Mouse (Mus musculus): Measurements from ENCODE around the gene Gm43517. TPM values are rescaled to one million over a fixed set of nuclear protein-coding genes. Genes with fewer than 3 reads are reported as not detected.

Gm43517 gene
- polyA plus RNA-seq, 1 experiment from 2014 or later = 0.05 TPM

DNA sequence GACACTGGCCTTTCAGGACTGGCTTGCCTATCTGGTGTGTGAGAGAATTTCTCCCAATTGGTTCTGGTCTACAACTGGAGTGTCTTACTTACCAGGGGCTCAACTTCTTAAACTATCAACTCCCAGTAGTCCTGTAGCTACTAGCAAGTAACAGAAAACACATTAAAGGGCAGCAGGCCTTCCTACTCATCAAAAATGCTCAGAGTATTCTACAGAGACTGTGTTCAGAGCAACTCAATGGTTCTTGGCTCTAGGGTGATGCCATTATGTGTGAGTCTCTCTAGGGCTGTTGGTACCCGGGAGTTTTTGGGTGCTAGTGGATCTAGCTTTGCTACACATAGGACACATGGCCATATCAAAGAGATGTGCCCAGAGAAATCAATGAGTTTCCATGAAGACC, 6.1 kb upstream of the Gm43517 start:
- H3K36me3 ChIP-seq = no peaks in the 10 kb centered on the region
- no peaks in the 10 kb centered on the region for H3K9me3 ChIP-seq
- no peak for ATAC-seq (ENCODE audit: insufficient number of reproducible peaks, insufficient read depth, low FRiP score, low TSS enrichment)
- no peak overlapping the region for H3K4me2 ChIP-seq (replicated peaks)
- no peak overlapping the region for H3K9ac ChIP-seq
- H3K4me3 ChIP-seq = no peak overlapping the region
- peaks cover 82% of the 10 kb centered on the region for H3K27me3 ChIP-seq
- no peak overlapping the region for H3K27ac ChIP-seq
- H3K4me1 ChIP-seq = peaks cover 7% of the 10 kb centered on the region; the same call in 1 of the 2 replicates
- 3% methylated on average over 1 of the region's 1 CpGs for WGBS

DNA sequence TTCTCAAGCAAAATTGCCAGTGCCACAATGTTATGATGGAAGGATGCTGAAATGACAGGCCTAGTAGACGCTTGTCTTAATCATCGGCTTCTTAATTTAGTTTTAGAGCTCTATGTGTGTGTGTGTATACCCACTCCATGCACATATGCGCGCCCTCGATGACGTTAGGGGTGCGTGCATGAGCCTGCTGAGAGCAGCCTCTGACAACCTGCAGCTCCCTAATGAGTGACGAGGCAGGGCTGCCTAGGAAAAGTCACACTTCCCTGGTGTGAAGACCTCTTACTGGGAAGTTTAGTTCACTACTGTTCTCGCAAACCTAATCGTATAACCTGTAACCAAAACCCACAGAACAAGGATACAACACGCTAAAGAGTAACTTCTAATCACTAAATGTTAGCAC, 5.5 kb upstream of the Gm43517 start:
- H3K27ac ChIP-seq = no peak overlapping the region
- H3K27me3 ChIP-seq = peaks cover 81% of the 10 kb centered on the region
- H3K36me3 ChIP-seq = no peaks in the 10 kb centered on the region
- no peaks in the 10 kb centered on the region for H3K9me3 ChIP-seq
- H3K4me2 ChIP-seq (replicated peaks) = no peak overlapping the region
- H3K4me1 ChIP-seq = peaks cover 7% of the 10 kb centered on the region; the same call in 1 of the 2 replicates
- no peak for ATAC-seq (ENCODE audit: insufficient number of reproducible peaks, insufficient read depth, low FRiP score, low TSS enrichment)
- H3K9ac ChIP-seq = no peak overlapping the region
- no peak overlapping the region for H3K4me3 ChIP-seq
- 2% methylated on average over 11 of the region's 11 CpGs for WGBS

DNA sequence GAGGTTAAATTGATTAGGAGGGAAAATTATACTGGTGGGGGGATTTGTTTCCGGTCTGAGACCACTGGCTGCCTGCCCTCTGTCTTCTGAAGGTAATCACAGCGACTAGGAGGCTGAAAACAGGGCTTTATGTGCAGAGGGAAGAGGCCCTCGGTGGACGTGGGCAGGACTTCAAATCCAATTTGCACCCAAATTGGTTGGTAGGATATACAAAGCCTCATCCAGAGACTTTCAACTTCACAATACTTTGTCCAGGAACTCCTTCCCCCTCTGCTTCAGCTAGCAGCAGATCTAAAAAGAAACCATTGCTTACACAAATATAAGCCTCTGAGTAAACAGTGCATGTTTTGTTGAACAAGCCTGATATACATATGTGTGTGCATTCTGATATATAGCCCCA, 4.5 kb upstream of the Gm43517 start:
- Histone ChIP-seq H3K27ac (no peak overlapping the region), H3K4me2 (replicated peaks) (no peak overlapping the region), H3K9ac (no peak overlapping the region), H3K27me3 (peaks cover 87% of the 10 kb centered on the region), H3K9me3 (no peaks in the 10 kb centered on the region), H3K36me3 (no peaks in the 10 kb centered on the region), H3K4me1 (peaks cover 7% of the 10 kb centered on the region; the same call in 1 of the 2 replicates), H3K4me3 (no peak overlapping the region)
- no peak for ATAC-seq (ENCODE audit: insufficient number of reproducible peaks, insufficient read depth, low FRiP score, low TSS enrichment)
- 0% methylated on average over 4 of the region's 4 CpGs for WGBS

DNA sequence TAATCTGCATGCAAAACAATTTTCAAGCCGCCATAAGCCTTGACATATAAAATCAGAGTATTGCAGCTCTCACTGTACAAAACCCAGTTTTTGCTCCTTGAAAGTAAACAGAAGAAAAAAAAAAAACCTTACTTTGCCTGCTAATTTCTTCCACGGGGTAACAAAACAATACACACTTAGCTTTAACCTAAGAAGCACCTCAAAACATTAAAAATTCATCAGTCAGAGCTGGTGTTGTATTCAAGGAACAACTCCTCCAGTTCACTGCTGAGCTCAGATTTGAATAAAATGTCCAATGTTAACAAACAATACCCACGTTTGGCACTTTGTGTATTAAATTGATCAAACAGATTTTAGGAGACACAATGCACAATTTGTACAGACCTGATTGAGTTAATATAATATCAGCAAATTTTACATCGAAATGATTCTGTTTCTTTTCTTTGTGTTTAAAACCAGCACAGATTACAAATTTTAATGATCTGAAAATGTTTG, 3.9 kb upstream of the Gm43517 start:
- peaks cover 87% of the 10 kb centered on the region for H3K27me3 ChIP-seq
- H3K9me3 ChIP-seq = no peaks in the 10 kb centered on the region
- H3K4me2 ChIP-seq (replicated peaks) = no peak overlapping the region
- H3K4me3 ChIP-seq = no peak overlapping the region
- 2% methylated on average over 4 of the region's 4 CpGs for WGBS
- no peaks in the 10 kb centered on the region for H3K36me3 ChIP-seq
- H3K27ac ChIP-seq = no peak overlapping the region
- no peak overlapping the region for H3K9ac ChIP-seq
- peaks cover 7% of the 10 kb centered on the region; the same call in 1 of the 2 replicates for H3K4me1 ChIP-seq
- no peak for ATAC-seq (ENCODE audit: insufficient number of reproducible peaks, insufficient read depth, low FRiP score, low TSS enrichment)

DNA sequence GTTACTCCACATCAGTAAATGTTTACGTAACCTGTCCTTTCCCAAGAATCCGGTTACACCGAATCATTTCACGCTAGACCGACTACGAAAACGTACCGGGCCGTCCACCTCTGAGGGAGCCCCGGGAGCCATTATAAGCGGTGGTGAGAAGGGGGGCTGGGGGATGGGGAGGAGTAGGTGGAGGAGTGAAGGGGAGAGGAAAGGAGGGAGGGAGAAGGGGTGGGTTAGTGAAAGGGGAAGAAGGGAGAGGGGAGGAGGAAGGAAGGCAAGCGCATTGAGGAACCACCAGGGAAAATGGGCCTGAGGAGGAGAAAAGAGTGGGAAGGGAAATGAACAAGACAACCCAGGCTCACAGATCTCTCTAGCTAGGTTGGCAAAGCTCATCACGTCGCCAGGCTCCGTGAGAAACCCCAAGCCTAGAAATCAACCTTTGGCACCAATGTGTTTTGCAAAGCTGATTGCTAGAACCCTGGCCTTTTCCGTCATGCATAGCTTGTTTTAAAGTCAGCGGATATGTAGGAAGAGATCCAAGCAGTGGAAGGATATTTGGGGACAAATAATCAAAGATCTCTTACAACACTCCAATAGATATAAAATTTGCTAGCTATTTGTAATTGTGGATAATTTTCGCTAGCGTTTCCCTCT, 3.1 kb upstream of the Gm43517 start:
- no peaks in the 10 kb centered on the region for H3K36me3 ChIP-seq
- no peaks in the 10 kb centered on the region for H3K9me3 ChIP-seq
- H3K4me3 ChIP-seq = no peak overlapping the region
- peaks cover 81% of the 10 kb centered on the region for H3K27me3 ChIP-seq
- no peak overlapping the region for H3K27ac ChIP-seq
- H3K4me2 ChIP-seq (replicated peaks) = no peak overlapping the region
- ATAC-seq (ENCODE audit: insufficient number of reproducible peaks, insufficient read depth, low FRiP score, low TSS enrichment) = no peak
- H3K4me1 ChIP-seq = peaks cover 7% of the 10 kb centered on the region; the same call in 1 of the 2 replicates
- no peak overlapping the region for H3K9ac ChIP-seq
- under 1% methylated on average over 19 of the region's 19 CpGs for WGBS

DNA sequence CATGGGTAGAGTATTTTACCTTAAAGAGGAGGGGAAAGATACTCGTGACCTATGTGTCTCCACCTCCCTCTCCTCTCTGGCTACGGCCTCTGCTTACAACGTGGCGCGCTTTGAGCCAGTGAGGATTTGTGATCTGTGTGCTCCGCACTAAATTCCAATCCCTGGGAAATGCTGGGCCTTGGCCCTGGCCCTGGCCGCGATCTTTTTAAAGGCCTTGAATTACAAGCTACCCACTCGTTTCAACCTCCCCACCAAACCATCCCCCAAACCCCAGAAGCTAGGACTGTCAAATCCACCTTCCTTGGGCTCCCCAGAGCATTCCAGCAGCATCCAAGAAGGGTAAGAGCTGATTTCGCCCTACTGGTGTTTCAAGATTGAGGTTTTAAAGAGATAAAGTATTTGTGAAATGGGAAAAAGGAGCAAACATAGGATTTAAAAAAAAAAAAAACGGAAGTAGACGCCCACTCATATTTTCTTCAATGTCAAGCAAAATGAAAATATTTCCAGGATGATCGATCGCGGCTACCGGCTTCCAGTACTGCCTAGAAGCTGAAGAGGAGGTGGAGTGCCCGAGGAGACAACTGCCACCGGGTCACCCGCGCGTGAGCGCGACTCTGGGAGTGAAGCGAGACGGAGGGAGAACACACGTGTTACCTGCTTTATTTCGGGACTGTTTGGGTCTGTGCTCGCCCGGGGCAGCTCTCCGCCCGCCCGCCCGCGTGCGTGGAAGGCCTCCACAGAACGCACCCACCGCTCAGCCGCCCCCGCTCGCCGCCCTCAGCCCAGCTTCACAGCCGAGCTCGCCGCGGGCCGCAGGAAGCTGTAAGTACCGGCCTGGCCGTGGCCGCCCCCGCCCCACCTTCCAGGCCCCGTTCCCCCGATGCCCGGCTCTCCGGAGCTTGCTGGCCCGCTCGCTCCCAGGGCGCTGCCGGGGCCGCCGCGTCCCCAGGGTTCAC, 2.1 kb upstream of the Gm43517 start, which contains the start of gene Foxg1:
Foxg1 (plus strand) TSS at position 96 of the 956 bp plus-strand sequence.
- Histone ChIP-seq H3K9me3 (no peaks in the 10 kb centered on the region), H3K27ac (0 out of 2 replicates have a peak within 1 kb of the TSS, but pooled peaks have one; percentile 36), H3K36me3 (no peaks in the 10 kb centered on the region), H3K4me2 (replicated peaks) (peak within 1 kb of the TSS; percentile 49), H3K4me3 (peak within 1 kb of the TSS; percentile 39), H3K4me1 (peaks cover 7% of the 10 kb centered on the region; the same call in 1 of the 2 replicates), H3K27me3 (peaks cover 73% of the 10 kb centered on the region), H3K9ac (0 out of 2 replicates have a peak within 1 kb of the TSS, but pooled peaks have one; percentile 27)
- WGBS = 1% methylated on average over 56 of the region's 61 CpGs
- ATAC-seq (ENCODE audit: insufficient number of reproducible peaks, insufficient read depth, low FRiP score, low TSS enrichment) = peak; percentile 12; the same call in 1 of the 2 replicates

DNA sequence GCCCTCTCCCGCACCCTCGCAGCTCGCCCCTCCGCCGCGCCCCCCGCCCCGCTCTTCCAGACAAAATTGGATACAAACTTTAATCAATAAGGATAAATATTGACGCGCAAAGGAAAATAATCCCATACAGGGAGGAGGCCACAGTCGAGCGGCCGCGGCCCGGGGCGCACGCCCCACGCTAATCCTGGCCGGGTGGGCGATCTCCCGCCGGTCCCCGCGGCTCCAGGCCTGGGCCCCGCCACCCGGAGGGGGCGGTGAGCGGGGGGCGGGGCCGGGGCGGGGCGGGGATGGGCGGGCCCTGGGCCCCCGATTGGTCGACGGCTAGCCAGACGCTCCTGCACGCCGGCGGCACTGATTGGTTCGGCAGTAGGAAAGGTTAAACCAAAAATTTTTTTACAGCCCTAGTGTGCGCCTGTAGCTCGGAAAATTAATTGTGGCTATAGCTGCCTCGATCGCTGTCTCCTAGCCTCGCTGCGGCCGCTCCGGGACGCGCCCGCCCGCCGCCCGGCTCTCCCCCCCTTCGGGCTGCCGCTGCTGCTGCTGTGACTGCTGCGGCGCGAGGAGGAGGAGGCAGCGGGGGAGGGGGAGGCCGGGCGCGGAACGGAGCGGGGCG, 1.3 kb upstream of the Gm43517 start:
- Histone ChIP-seq H3K27ac (0 out of 2 replicates have a peak overlapping the region, but pooled peaks have one; percentile 36), H3K36me3 (no peaks in the 10 kb centered on the region), H3K9ac (0 out of 2 replicates have a peak overlapping the region, but pooled peaks have one; percentile 27), H3K4me1 (peaks cover 7% of the 10 kb centered on the region; the same call in 1 of the 2 replicates), H3K4me3 (peak overlapping the region; percentile 39), H3K4me2 (replicated peaks) (peak overlapping the region; percentile 49), H3K27me3 (peaks cover 70% of the 10 kb centered on the region), H3K9me3 (no peaks in the 10 kb centered on the region)
- ATAC-seq (ENCODE audit: insufficient number of reproducible peaks, insufficient read depth, low FRiP score, low TSS enrichment) = peak; percentile 85
- 1% methylated on average over 53 of the region's 67 CpGs for WGBS

DNA sequence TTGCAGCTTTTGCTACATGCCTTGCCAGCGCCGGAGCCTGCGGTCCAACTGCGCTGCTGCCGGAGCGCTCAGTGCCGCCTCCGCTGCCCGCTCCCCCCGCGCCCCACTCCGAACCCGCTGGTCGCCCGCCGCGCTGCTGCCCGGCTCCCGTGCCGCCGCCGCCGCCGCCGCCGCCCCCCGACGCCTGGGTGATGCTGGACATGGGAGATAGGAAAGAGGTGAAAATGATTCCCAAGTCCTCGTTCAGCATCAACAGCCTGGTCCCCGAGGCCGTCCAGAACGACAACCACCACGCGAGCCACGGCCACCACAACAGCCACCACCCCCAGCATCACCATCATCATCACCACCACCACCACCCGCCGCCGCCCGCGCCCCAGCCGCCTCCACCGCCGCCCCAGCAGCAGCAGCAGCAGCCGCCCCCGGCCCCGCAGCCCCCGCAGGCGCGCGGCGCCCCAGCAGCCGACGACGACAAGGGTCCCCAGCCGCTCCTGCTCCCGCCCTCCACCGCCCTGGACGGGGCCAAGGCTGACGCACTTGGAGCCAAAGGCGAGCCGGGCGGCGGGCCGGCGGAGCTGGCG, 589 bp upstream of the Gm43517 start:
- Histone ChIP-seq H3K36me3 (no peaks in the 10 kb centered on the region), H3K27me3 (peaks cover 63% of the 10 kb centered on the region), H3K9me3 (no peaks in the 10 kb centered on the region), H3K4me2 (replicated peaks) (peak overlapping the region; percentile 49), H3K4me1 (peaks cover 7% of the 10 kb centered on the region; the same call in 1 of the 2 replicates), H3K27ac (peak overlapping the region; percentile 75), H3K9ac (peak overlapping the region; percentile 45), H3K4me3 (peak overlapping the region; percentile 39)
- under 1% methylated on average over 40 of the region's 66 CpGs for WGBS
- no peak for ATAC-seq (ENCODE audit: insufficient number of reproducible peaks, insufficient read depth, low FRiP score, low TSS enrichment)

DNA sequence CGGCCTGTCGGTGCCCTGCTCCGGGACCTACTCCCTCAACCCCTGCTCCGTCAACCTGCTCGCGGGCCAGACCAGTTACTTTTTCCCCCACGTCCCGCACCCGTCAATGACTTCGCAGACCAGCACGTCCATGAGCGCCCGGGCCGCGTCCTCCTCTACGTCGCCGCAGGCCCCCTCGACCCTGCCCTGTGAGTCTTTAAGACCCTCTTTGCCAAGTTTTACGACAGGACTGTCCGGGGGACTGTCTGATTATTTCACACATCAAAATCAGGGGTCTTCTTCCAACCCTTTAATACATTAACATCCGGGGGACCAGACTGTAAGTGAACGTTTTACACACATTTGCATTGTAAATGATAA, 637 bp downstream of the Gm43517 start:
- H3K9ac ChIP-seq = peak overlapping the region; percentile 10; the same call in 1 of the 2 replicates
- peak overlapping the region; percentile 39 for H3K4me3 ChIP-seq
- peaks cover 60% of the 10 kb centered on the region for H3K27me3 ChIP-seq

DNA sequence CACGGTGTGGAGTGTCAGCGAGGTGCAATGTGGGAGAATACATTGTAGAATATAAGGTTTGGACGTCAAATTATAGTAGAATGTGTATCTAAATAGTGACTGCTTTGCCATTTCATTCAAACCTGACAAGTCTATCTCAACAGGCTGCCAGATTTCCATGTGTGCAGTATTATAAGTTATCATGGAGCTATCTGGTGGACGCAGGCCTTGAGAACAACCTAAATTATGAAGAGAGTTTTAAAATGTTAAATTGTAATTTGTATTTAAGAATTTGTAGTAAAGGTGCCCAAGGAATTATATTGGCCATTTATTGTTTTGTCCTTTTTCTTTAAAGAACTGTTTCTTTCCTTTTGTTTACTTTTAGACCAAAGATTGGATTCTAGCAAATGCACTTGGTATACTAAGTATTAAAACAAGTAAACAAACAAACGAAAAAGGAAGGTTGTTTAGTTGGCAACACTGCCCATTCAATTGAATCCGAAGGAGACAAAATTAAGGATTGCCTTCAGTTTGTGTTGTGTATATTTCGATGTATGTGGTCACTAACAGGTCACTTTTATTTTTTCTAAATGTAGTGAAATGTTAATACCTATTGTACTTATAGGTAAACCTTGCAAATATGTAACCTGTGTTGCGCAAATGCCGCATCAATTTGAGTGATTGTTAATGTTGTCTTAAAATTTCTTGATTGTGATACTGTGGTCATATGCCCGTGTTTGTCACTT, 1.3 kb downstream of the Gm43517 start:
- Histone ChIP-seq H3K27me3 (peaks cover 65% of the 10 kb centered on the region), H3K27ac (no peak overlapping the region), H3K9me3 (no peaks in the 10 kb centered on the region), H3K4me1 (peaks cover 7% of the 10 kb centered on the region; the same call in 1 of the 2 replicates), H3K9ac (no peak overlapping the region), H3K4me3 (peak overlapping the region; percentile 39), H3K4me2 (replicated peaks) (no peak overlapping the region), H3K36me3 (no peaks in the 10 kb centered on the region)
- WGBS = 10% methylated on average over 10 of the region's 10 CpGs
- ATAC-seq (ENCODE audit: insufficient number of reproducible peaks, insufficient read depth, low FRiP score, low TSS enrichment) = no peak

More for the DNA sequence above, 637 bp downstream of the Gm43517 start:
- no peaks in the 10 kb centered on the region for H3K9me3 ChIP-seq
- WGBS = 1% methylated on average over 23 of the region's 23 CpGs
- ATAC-seq (ENCODE audit: insufficient number of reproducible peaks, insufficient read depth, low FRiP score, low TSS enrichment) = no peak
- 0 out of 2 replicates have a peak overlapping the region, but pooled peaks have one; percentile 75 for H3K27ac ChIP-seq
- H3K4me2 ChIP-seq (replicated peaks) = no peak overlapping the region
- H3K4me1 ChIP-seq = peaks cover 7% of the 10 kb centered on the region; the same call in 1 of the 2 replicates
- H3K36me3 ChIP-seq = no peaks in the 10 kb centered on the region
